Mouse (Mus musculus) urinary bladder, postnatal 10 days (tissue): Measurements from ENCODE around the gene Bank1.

Source experiments
- DNase-seq: peaks from one replicate; pipeline ENCODE4 v3.0.0; 2022; ENCODE audit warnings: low spot score

The Bank1 gene

DNA sequence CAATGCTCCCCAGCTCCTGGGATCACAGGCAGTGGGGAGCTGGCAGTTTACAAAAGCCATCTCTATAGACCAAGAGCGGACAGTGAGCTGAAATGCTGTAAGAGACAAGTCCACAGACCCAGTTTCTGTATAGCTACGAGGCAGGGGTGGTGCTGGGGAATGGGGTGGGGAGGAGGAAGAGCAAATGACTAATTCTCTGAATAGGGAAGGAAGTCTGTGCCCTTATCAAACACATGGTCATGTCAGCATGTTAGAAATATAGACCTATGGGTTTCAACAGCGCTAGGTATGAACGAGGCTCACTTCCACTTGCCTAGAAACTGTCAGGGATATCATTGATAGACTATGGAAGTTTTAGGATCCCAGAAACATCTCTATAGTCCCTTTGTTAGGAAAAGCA, 73.0 kb downstream of the Bank1 start:
- no peak for DNase-seq

DNA sequence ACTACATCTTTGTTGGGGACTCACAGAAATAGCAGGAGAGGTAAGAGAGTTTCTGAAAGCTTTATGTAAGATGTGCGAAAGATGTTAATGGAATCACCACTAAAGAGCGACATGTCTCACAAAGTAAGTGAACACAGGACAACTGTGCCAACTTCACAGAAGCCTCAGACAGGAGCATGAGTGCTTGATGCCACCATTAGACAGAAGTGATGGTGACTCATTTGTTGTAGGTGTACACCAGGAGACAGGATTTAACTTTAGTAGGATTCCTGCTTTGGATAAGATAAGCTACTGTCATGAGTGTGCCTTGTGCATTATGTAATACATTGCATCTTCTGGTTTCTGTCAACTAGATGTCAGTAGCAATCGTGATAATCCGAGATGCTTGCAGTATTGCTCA, 74.3 kb downstream of the Bank1 start:
- DNase-seq = no peak

DNA sequence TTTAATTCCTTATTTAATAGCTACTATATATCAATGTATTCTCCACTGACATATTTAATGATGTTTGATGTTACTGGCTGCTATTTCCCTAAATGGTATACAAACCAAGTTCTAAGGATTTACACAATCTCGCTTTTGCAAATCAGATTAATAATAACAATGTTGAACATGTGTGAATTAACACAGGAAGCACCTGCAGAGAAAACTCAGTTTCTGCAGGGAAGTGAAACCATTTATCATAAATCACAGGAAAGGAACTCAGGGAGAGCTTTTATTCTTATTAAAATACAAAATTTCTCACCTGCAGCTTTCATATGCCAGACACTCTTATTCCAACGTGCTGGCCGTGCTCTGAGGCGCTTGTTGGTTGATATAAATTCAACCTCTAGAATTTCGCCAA, 78.5 kb downstream of the Bank1 start:
- no peak for DNase-seq

DNA sequence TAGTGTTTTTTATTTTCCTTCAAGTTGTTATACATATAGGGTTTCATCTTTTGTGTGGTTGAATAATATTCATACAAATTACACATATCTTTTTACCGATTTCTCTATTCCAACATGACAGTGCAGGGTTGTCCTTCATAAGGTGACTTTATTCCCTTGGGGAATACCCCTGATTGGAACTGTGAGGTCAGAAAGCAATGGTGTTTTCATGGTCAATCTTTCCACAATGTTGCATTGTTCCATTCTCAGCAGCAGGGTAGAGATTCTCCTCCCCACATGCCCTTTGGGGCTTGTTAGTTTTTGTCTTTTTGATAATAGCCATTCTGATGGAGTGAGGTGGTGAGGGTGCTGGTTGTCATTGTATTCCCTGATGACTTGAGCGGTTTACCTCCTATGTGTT, 80.9 kb downstream of the Bank1 start:
- no peak for DNase-seq

DNA sequence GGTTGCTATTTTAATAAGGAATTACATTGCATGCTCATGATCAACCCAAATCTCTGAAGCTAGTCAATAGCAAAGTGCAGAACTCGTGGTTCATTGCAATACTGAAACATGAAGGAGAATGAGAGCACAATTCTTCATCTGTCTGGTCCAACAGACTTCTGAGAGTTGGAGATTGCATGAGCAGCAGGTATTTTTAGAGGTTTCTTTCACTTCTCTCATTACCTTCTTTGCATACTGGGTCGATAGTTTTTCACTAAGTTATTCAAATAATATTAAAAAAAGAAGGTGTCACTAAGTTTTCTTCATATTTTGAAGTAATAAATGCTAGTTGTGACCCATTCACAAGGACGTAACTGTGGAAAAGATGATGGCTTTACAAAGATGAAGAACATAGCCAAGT, 87.1 kb downstream of the Bank1 start:
- DNase-seq = no peak

DNA sequence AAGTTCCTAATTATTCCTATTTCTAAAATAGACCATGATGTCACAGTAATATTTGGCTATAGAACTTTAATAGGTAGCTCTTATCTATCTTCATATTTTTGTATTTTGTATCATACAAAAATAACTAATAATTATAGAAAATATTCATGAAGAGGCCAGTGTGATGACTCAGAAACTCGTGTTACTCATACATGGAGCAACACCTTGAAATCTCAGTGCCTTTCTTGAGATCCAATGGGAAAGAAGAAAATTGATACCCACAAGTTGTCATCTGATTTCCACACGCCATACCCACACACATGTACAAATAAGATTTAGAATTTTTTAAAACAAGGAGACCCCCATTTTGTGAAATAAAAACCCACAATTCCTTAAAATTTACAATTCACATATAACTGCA, 92.4 kb downstream of the Bank1 start:
- no peak for DNase-seq

DNA sequence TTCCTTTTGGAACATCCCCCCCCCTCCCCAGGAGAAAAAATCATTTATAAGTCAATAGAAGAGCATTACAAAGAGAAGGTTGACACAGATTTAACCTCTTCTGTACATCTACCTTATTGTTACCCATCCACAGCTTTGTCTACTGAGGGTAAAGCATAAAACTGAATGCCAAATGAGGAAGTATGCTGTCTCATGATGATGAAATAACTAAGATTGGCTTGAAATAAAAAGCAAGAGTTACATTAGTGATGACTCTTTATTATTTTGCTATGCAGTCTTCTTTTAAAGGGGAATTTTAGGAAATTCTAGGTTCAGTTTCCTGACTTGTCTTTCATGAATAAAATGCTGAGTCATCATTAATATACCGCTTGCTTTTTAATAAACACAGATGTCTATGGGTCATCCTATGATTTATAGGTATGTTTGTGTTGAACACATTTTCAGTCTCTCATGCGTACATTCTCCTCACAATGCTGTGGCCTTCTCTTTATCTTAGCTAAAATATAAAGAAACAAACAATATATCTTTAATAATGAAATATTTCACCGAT, 95.2 kb downstream of the Bank1 start:
- no peak for DNase-seq

DNA sequence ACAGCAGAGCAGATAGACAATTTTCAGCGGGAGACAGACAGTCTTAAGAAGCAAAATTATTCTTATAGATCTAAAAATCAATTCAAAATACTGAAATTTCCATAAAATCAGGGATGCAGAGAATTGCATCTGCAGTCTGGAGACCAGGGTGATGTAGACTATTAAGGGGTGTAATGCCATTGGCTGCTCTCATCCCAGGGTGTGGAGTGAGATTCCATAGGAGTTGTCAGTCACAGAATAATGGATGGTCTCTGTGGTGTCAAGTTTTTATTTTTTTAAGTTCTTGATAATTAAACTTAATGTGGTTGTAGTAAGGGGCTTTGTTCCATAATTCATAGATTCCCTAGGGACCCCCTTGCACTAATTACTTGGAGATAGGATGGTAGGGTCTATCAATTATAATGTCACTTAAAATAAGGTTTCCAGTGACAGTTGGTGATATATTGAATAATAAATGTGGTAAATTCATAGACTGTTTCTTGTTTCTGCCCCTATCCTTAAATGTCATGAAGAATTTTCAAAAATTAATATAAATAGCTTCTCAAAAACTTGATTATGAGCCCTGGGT, 136.1 kb downstream of the Bank1 start:
- no peak for DNase-seq

DNA sequence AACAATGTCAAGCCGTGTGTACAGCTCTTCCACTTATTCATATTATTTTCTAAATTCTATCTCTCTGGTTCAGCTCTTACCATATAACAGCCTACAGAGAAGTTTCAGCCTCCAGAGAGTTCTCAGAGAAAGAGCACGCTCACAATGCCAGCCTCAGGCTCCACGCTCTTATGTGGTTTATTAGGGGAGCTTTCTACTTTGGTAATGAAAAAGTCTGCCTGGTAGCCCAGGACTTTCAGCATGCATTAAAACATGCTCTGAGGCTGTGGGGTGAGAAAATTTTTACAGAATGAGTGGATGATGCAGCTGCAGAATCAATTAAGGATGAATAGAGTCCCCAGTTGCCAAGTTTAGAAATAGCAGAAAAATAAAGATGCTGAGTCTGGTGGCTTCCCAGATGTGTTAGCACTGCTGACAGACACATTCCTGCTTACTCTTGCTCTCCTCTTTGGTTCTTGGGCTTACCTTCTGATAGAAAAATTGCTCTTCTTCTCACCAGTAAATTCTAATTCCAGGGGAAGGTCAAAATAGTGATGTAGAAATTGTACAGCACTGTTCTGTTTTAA, 139.2 kb downstream of the Bank1 start:
- DNase-seq = no peak

DNA sequence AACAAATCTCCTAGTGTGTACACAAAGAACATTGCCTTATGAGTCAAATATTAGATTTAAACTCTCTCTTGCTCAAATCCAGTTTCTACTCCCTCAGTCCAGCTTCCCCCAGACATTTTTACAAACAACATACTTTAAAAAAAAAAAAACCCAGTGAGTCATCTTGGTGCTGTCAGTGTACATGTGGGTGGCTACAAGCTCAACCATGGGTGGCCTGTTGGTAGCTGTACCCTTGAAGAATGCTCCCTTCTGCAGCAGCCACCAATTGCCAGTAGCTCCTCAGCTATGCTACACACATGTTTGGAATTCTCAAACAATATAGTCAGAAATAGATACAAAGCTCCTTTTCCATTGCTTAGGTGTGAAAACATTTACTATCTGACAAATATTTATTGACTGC, 154.2 kb downstream of the Bank1 start:
- no peak for DNase-seq

DNA sequence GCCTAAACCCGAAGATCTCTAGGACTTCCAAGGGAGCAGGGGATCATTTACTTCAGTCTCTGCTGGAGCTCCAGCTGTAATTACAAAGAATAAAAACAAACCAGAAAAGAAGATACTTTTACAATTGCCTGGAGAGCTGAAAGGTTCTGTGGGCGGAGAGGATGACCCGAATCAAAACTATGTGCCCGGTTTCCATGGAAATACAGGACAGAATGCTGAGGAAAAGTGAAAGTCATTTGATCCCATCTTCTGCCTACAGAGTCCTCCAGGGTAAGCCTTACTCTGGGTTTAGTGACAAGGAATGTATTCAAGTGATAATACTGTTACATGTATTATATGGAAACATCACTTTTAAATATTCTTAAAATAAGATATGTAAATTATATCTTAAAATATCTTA, 157.8 kb downstream of the Bank1 start:
- DNase-seq = no peak

DNA sequence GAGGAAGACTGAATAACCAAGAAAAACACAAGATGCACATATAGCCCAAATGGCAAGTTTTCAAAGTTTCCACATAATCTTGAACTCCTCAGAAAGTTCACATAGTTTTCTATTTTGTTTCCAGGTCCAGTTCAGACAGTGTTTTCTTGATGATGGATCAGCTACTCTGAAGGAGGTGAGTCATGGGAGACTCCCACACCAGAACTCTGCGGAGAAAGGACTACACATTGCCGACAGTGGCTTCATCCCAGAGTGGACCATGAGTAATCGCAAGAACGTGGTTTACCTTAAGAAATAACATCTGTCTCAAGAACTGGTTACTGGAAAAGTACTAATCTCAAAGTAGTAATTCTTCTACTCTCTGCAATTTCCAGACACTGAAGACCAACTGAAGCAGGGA, 159.2 kb downstream of the Bank1 start:
- no peak for DNase-seq

DNA sequence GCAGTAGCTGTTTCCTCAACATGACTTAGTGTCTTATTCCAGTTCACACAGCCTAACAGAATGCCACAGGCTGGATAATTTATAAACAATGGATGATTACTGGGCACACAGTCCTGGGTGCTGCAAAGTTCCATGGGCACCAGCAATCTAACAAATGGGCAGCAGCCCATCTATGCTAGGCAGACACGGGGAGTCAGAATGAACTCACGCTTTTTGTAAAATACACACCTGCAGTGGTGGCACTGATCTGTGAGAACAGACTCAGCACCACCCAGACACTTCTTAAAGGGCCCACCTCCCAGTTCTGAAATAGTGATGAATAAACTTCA, 159.9 kb downstream of the Bank1 start:
- no peak for DNase-seq

DNA sequence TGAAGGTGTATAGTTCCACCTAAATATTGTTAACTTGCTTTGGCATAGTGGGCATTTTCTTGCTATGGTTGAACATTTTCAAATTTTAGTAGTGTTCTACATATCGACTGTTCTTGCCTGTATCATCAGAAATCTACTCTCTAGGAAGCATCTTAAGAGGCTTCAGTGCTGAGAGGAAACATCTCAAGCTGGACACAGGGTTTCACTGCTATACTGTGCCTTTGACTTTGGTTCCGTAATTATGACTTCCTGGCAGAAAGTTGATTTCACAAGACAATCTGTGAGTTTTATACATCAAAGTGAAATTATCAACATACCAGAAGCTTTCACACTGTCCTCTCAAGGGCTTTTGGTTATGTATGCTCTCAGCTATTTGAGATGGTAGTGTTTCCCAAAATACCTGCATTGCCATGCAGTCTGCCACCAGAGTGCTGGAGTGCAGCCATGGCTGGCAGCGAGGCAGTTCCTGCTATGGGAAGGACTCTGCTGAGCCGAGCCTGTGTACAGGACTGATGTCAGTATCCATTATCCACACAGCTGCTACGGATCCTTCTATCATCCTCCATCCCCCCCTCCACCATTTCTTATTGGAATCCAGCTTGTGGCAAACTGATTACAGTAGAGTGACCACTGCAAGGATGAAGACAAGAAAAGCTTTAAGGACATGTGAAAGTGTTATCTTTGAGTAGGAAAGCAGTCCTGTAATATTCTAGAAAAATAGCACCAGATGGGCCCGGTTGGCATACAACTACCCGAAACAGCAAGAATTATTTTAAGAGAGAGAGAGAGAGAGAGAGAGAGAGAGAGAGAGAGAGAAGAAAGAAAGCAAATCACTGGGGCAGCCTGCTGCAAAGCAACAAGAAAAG, 160.5 kb downstream of the Bank1 start:
- no peak for DNase-seq

DNA sequence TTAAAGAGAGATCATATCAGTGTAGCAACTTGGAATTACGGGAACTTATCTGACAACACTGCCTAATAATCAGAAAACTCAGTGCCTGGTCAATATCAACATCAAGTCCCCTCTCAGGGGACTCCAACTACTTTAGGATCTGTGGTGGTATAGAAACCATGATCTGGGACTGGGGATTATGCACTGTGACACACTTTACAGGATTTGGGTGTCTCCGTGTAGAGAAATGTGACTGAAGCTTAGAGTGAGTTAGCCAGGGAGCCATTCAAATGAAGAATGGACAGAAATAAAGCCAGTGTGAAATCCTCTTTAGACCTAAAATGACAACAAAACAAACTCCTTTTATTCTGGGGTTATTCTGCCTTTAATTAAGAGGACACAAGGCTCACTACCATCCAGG, 167.8 kb downstream of the Bank1 start:
- no peak for DNase-seq

DNA sequence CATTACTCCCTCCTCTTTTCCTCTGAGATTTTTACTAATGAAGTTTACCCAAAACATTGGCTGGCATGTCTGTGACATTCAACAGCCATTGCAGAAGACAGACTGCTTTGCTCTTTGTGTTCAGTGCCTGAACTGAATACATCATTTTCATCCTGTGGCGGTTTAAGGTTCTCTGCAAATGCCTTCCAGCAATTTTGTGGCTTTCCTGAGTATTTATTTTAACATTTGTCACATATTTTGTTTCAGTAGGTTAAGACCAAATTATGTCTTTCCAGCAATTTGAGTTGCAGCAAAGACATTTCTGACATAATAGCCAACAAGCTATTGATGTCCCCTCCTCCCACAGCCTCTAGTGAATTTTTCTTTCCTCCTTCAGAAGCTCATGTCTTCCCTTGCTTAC, 170.3 kb downstream of the Bank1 start:
- no peak for DNase-seq

DNA sequence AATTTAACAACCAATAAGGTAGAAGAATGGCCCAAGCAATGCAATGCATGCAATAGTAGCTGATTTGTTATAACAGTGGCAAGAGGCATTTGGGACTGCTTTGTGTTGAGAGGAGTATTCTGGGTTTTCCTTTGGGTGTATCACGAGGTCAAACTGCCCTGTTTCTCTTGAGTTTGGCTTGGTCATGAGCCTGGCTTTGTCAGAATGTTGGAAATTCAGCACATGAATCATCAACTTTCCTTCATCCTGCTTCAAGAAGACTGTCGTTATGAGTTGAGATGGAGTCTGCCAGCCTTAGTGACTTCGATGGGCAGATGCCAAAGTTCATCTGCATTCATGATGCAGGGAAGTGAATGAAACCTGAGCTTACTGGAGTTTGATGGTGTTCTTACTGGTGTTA, 175.0 kb downstream of the Bank1 start:
- DNase-seq = no peak

DNA sequence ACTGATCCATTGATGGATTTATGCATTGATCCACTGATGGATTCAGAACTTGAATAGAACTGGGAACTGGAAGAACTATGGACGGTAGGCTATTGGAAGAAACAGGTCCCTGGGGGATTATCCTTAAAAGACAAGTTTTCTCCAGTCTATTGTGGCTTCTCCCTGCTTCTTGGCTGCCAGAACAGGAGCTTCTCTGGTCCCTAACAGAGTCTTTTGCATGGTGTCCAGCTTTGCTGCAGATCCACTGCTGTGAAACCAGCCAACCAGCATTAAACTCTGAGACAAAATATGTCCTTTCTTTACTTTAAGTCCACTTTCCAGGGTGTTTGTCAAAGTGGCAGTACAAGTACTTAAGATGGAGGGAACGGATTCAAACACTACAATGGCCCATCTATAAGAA, 178.7 kb downstream of the Bank1 start:
- no peak for DNase-seq

DNA sequence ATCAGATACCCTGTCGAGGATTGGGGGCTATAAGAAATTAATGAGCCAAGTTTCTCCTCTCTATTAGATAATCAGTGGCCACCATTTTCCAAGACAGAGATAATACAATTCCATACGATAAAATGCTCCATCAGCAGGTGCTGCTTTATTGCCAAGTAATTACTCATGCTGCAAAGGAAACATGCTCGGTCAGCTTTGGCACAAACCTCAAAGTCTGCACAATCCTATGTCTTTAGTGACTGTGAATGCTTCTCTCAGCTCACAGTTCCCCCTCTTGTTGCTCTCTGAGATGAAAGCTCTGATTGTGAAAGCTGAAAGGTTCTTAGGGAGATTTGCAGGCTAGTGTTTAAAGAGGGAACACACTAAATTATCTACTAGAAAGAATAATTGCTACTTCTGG, 193.9 kb downstream of the Bank1 start:
- no peak for DNase-seq

DNA sequence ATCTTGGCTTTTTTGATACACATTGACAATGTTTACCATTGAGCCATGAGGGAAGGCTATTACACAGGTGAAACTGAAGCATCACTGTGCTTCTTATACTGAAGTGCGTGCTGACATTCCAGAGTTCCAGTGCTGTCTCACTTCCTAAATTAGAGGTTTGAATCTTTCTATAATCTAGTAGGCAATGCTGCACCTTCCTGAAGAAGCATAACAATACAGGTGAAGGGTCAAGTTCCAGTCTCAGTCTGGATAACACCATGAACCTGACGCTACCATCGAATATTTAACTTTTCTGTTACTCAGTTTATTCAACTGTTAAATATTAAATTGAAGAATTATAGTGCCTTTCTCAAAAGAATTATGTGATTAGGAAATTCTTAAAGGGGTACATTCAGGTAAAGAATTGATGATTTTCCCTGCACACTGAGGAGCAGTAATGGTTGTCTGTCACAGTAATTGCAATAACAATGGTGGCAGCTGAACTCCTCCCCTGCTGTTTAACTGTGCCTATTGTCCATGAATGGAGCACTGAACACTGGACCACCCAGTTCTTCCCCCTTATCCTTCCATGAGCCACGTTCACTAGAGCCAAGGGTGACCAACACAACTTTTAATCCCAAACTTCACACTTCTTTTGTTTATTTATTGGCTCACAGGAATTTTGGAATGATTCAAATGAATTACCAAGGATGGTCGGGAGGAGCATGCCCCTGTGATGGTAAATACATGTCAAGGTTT, 210.2 kb downstream of the Bank1 start:
- no peak for DNase-seq

DNA sequence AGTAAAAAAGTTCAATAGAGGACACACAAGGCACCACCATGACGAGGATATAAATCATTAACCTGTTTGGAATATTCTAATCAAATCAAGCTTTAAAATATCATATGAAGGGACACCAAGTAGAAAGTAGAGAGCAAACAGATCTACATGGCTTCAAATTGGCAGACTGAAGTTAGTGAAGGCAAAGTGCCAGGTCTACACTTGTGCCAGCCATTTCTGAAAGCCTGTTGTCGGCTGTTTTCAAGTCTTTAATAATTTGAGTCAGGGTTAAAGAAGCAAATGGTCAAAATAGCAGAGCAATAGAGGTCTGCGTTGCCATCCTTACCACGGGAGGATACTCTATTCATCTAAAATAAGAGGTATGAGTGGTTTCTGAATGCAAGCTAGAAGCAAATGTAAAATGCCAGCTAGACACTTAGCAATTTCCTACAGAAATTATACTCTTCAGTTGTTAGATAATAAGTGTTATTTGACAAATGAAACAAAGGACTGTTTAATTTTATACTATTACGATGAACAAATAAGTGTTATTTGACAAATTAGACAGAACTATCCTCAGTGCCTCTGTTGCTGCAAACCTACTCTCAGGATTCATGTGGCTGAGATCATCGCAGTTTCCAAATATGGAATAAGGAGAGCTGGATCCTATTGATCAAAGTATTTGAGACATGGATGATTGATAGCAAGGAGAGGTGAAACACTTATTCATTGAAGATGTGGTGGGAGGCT, 216.3 kb downstream of the Bank1 start:
- DNase-seq = no peak

DNA sequence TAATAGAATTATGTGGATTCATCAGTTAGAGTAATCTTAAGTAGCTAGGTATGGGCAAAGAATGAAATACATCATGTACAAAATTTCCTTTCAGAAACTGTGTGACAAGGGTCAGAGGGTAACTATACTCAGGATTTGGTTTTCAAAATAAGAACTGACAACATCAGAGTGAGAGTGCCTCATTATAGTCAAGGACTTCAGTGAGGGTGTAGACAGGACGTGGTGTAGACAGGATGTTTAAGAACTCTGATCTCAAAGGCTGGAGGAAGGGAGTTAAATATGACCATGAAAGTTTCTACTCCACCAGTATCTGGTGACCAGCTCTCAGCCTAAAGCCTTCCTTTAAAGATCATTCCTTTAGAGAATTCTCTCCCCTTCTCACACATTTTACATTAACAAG, 219.4 kb downstream of the Bank1 start:
- no peak for DNase-seq
